Mouse (Mus musculus) neural tube, embryonic 14.5 days (tissue): ENCODE measurements around the gene Lsm10. TPM values are rescaled to one million over a fixed set of nuclear protein-coding genes. Genes with fewer than 3 reads are reported as not detected.

Experiments
- ATAC-seq: fragments of 200-750 bp; cut with Nextera tagmentation; 2 replicates; pipeline ENCODE4 v1.8.0; 2017; ENCODE audit warnings: low read depth, mild to moderate bottlenecking, moderate TSS enrichment, moderate library complexity
- H3K27ac ChIP-seq: fragments of 300-500 bp; sonication (generic); 2 replicates; pipeline ENCODE4 v1.5.1; 2014; ENCODE audit warnings: low read depth, mild to moderate bottlenecking, control low read depth, low read length, moderate library complexity, mixed read lengths
- H3K27me3 ChIP-seq: fragments of 300-500 bp; sonication (generic); 2 replicates; pipeline ENCODE4 v1.6.1; 2014; ENCODE audit warnings: low read length; ENCODE audit not compliant: control insufficient read depth, insufficient read depth
- H3K36me3 ChIP-seq: fragments of 300-500 bp; sonication (generic); 2 replicates; pipeline ENCODE4 v1.6.1; 2014; ENCODE audit warnings: low read length, mixed read lengths; ENCODE audit not compliant: control insufficient read depth, insufficient read depth
- H3K4me1 ChIP-seq: fragments of 300-500 bp; sonication (generic); 2 replicates; pipeline ENCODE4 v1.6.1; 2014; ENCODE audit warnings: low read length; ENCODE audit not compliant: control insufficient read depth, insufficient read depth
- H3K4me2 ChIP-seq: fragments of 300-500 bp; sonication (generic); 2 replicates; pipeline ENCODE4 v1.6.1; 2014; ENCODE audit warnings: mild to moderate bottlenecking, low read depth, low read length, control low read depth
- H3K4me3 ChIP-seq: fragments of 300-500 bp; sonication (generic); 2 replicates; pipeline ENCODE4 v1.5.1; 2014; ENCODE audit warnings: low read depth, low read length, control low read depth, mixed read lengths
- H3K9ac ChIP-seq: fragments of 300-500 bp; sonication (generic); replicated peaks from 2 replicates; pipeline ENCODE4 v1.6.1; 2014; ENCODE audit warnings: low read depth, mild to moderate bottlenecking, control low read depth, low read length, mixed read lengths
- H3K9me3 ChIP-seq: fragments of 300-500 bp; sonication (generic); 2 replicates; pipeline ENCODE4 v1.6.1; 2016; ENCODE audit warnings: low read length; ENCODE audit not compliant: control insufficient read depth
- WGBS: fragments of 180-500 bp; shearing (Covaris S2); extraction: QIAGEN DNeasy Blood & Tissue Kit; methylation state at CpG from one replicate; pipeline ENCODE4 v1.1.7; 2014; 5-methylcytosine and 5-hydroxymethylcytosine counted together
- polyA plus RNA-seq: library from polyadenylated mRNA; unstranded; fragments of >200 nt; fragmentation: Nextera tagmentation; extraction: Ambion mirVana; gene quantifications from 2 replicates; pipeline ENCODE4 v1.2.1, GENCODE M21; 2014

The Lsm10 gene
- polyA plus RNA-seq = 46.4 and 48.3 TPM in 2 replicates

- peak; percentile 97 for ATAC-seq
- no peaks in the 10 kb centered on the region for H3K4me1 ChIP-seq
- H3K27ac ChIP-seq = peak within 1 kb of the TSS; percentile 78
- H3K4me2 ChIP-seq = peak within 1 kb of the TSS; percentile 54
- H3K9me3 ChIP-seq = no peaks in the 10 kb centered on the region
- WGBS = 3% methylated on average over 36 of the region's 37 CpGs
- H3K27me3 ChIP-seq = no peaks in the 10 kb centered on the region
- peak within 1 kb of the TSS; percentile 63 for H3K9ac ChIP-seq
- no peaks in the 10 kb centered on the region for H3K36me3 ChIP-seq
- peak within 1 kb of the TSS; percentile 61 for H3K4me3 ChIP-seq
Measured at GRCm38 (mm10) chr4:126096464-126097111, at the start of gene Lsm10. Gene Lsm10, plus strand, starts transcription at chr4:126096623.

DNA sequence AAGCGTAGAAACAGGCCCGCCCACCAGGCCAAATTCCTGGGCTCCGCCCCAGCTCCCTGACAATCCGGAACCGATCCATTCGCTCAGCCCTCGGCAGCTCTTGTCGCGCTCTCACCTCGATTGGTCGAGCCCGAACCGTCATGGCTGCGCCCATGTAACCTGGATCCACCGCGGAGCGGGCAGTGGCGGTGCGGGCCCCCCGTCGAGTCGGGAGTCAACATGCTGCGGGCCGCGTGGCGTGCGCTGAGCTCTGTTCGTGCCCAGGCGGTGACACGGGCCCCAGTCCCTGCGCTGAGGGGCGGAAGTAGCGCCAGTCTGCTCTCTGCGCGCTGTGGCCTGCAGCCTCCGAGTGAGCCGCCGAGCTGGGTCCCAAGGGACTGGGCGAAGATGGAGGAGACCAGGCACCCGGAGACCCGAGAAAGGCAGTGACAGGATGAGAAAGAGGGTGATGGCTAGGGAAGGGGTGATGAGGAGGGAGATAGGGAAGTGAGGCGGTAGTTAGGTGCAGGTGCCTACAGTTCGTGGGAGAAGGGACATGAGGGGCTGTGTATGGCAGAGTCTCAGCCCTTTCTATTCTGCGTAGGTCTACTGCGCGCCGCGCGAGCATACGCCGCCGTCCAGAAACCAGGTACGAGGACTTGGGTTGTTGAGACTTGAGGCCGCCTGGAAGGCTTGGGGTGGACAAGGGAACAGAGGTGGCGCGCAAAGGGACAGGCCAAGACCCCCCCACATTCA is 49.4 kb upstream of the Lsm10 start, which contains the start of gene Mrps15:
Mrps15 (plus strand) TSS at position 75 of the 735 bp plus-strand sequence.
- peak; percentile 95 for ATAC-seq
- Histone ChIP-seq H3K36me3 (peaks cover 8% of the 10 kb centered on the region), H3K4me2 (peak within 1 kb of the TSS; percentile 93), H3K4me3 (peak within 1 kb of the TSS; percentile 79), H3K27me3 (no peaks in the 10 kb centered on the region), H3K4me1 (peaks cover 8% of the 10 kb centered on the region), H3K27ac (peak within 1 kb of the TSS; percentile 66), H3K9ac (peak within 1 kb of the TSS; percentile 59), H3K9me3 (no peaks in the 10 kb centered on the region)
- under 1% methylated on average over 56 of the region's 56 CpGs for WGBS

GRCm38 (mm10) chr4:126051617-126052016 is 44.8 kb upstream of the Lsm10 start:
- Histone ChIP-seq H3K36me3 (peaks cover 26% of the 10 kb centered on the region), H3K9me3 (no peaks in the 10 kb centered on the region), H3K9ac (no peak overlapping the region), H3K4me1 (peaks cover 8% of the 10 kb centered on the region), H3K4me2 (no peak overlapping the region), H3K27ac (no peak overlapping the region), H3K27me3 (no peaks in the 10 kb centered on the region), H3K4me3 (no peak overlapping the region)
- no peak for ATAC-seq
- WGBS = 95% methylated on average over 7 of the region's 7 CpGs

GRCm38 (mm10) chr4:126057207-126058133 is 39.0 kb upstream of the Lsm10 start:
- H3K4me1 ChIP-seq = peaks cover 9% of the 10 kb centered on the region; the same call in 1 of the 2 replicates
- H3K9ac ChIP-seq = peak overlapping the region; percentile 64
- no peaks in the 10 kb centered on the region for H3K9me3 ChIP-seq
- peak overlapping the region; percentile 84 for H3K4me2 ChIP-seq
- 17% methylated on average over 19 of the region's 19 CpGs for WGBS
- peaks cover 18% of the 10 kb centered on the region for H3K36me3 ChIP-seq
- H3K27ac ChIP-seq = no peak overlapping the region
- H3K27me3 ChIP-seq = no peaks in the 10 kb centered on the region
- H3K4me3 ChIP-seq = peak overlapping the region; percentile 67
- ATAC-seq = no peak

- Histone ChIP-seq H3K4me3 (peak within 1 kb of the TSS; percentile 67), H3K4me1 (peaks cover 9% of the 10 kb centered on the region; the same call in 1 of the 2 replicates), H3K36me3 (peaks cover 18% of the 10 kb centered on the region), H3K4me2 (peak within 1 kb of the TSS; percentile 84), H3K9me3 (no peaks in the 10 kb centered on the region), H3K27me3 (no peaks in the 10 kb centered on the region), H3K9ac (peak within 1 kb of the TSS; percentile 64), H3K27ac (no peak within 1 kb of the TSS)
- peak; percentile 98 for ATAC-seq
- WGBS = 1% methylated on average over 57 of the region's 57 CpGs
Measured at GRCm38 (mm10) chr4:126058134-126058996, 38.1 kb upstream of the Lsm10 start, which contains the start of gene Oscp1. Gene Oscp1, plus strand, starts transcription at chr4:126058565.

DNA sequence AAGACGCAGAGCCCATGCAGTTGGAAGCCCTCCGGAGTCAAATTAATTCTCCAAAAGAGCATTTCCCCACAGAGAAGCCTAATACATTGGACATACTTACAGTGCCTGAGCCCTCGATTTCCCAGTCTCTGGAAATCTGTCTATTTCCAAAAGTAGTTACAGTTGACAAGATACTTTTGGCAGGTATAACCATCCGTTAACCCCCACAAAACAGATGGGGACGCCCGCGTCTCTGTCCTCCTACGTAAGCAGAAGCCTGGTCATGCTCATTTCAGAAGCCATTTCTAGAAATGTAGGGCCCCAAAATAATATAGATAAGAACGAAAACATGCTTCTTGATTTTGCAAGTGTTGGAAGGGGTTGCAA is 37.4 kb upstream of the Lsm10 start:
- no peak for ATAC-seq
- Histone ChIP-seq H3K9me3 (no peaks in the 10 kb centered on the region), H3K27me3 (no peaks in the 10 kb centered on the region), H3K4me3 (peak overlapping the region; percentile 67), H3K36me3 (peaks cover 17% of the 10 kb centered on the region), H3K4me1 (peaks cover 9% of the 10 kb centered on the region; the same call in 1 of the 2 replicates), H3K4me2 (peak overlapping the region; percentile 84), H3K9ac (peak overlapping the region; percentile 64), H3K27ac (no peak overlapping the region)
- WGBS = 37% methylated on average over 9 of the region's 9 CpGs

DNA sequence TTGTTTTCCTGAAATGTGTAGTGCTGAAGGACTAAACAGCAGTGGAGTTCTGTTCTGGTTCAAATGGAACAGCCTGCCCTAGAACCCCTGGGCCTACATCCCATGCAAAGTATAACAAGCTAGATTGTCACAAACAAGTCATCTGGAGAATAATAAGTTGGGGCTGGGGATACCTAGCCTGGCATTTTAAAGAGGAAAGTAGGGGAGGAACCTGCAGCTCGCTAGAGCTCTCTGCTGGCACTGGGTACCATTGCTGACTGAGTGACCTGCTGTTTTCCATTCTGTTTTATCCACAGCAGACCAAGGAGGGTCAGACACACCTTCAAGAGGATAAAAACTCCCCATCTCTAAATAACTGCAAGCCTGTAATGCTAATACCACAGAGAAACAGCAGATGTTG is 33.6 kb upstream of the Lsm10 start:
- ATAC-seq = no peak
- no peaks in the 10 kb centered on the region for H3K9me3 ChIP-seq
- H3K4me3 ChIP-seq = no peak overlapping the region
- 53% methylated on average over 1 of the region's 1 CpGs for WGBS
- H3K36me3 ChIP-seq = no peaks in the 10 kb centered on the region
- H3K27ac ChIP-seq = no peak overlapping the region
- no peak overlapping the region for H3K4me2 ChIP-seq
- no peak overlapping the region for H3K9ac ChIP-seq
- H3K4me1 ChIP-seq = peaks cover 5% of the 10 kb centered on the region; the same call in 1 of the 2 replicates
- H3K27me3 ChIP-seq = no peaks in the 10 kb centered on the region

DNA sequence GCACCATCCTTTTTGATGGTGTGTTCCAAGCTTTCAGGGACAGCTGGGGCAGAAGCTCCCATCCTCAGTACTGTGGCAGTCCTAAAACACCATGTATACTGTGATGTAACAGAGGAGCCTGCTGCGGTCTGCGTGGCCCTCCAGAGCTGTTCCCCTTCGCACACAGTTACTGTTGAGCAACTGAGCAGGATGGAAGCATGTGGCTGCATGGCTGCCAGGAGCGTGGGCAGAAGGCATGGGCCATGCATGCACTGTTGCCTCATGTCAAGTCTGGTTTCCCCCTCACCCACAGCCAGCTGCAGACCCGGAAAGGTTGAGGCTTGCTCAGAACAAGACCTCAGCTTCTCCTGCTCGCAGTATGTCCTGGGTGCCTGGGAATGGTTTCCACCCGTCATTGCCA is 31.2 kb upstream of the Lsm10 start:
- WGBS = 90% methylated on average over 7 of the region's 7 CpGs
- ATAC-seq = no peak
- Histone ChIP-seq H3K27ac (no peak overlapping the region), H3K9me3 (no peaks in the 10 kb centered on the region), H3K27me3 (no peaks in the 10 kb centered on the region), H3K36me3 (no peaks in the 10 kb centered on the region), H3K4me2 (no peak overlapping the region), H3K4me1 (no peaks in the 10 kb centered on the region), H3K9ac (no peak overlapping the region), H3K4me3 (no peak overlapping the region)
